Mouse (Mus musculus): ENCODE measurements at regions not wholly inside any gene's neighbourhood (a gene's known extent, or its start where the extent isn't known, plus 50 kb on each side); places are given as distances from the start of the nearest gene placed in this dataset.
"Not testable (repeated sequence)": the region's sequence is repeated elsewhere in the genome, so short reads cannot be mapped to it uniquely, and the experiment has no call there.

DNA sequence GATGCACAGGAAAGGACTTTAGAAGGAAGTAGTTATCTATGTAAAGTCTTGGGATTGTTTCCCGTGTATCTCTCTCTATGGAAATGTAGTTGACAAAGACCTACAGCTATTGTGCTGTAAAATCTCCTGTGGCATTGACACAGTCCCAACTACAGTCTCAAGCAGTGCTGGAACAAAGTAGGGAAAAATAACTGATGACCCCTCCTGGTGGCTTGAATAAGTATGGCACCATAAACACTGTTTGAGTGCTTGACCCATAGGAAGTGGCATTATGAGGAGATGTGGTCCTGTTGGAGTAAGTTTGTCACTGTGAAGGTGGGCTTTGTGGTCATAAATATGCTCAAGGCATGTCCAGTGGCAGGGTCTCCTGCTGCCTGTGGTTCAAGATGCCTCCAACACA, 928.4 kb upstream of the Mms22l start:
- ATAC-seq (ENCODE audit: low TSS enrichment), result peak; percentile 44; the same call in 1 of the 2 replicates

DNA sequence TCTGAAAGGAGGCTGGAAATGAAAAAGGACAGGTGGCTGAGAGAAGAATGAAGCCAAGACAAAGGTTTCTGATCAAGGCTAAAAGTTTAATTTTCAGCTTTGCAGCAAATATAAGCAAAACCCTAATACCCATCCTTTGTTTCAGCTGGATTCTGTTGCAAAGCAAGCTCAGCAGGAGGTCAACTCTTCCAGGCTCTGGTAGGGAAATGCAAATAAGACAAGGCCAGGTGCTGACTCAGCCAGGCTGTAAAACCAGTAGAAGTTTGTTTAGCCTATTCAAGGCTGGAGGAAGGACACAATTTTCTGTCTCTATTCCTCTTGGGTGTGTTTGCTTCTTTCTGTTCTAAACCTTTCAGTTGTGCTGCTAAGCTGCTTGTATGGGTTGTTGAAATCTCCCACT, 923.2 kb upstream of the Mms22l start:
- ATAC-seq (ENCODE audit: low TSS enrichment), result no peak

DNA sequence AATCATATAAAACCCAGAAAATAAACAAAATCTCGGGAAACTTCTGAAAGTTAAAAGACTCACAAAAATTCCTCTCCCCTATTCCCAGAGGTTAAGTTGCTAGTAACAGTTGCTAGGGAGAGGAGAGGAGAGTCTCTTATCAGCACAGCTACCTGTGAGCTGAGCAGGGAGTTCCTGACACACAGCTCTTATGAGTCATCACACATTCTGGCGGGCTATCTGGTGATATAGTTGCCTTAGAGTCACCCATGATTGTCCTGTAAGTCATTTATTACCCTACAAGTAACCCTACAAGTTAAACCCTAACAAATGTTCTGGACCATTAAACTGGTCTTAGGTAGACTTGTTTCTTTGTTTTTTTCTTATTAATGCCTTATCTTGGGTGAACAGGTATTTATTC, 908.8 kb upstream of the Mms22l start:
- ATAC-seq (ENCODE audit: low TSS enrichment), result no peak

DNA sequence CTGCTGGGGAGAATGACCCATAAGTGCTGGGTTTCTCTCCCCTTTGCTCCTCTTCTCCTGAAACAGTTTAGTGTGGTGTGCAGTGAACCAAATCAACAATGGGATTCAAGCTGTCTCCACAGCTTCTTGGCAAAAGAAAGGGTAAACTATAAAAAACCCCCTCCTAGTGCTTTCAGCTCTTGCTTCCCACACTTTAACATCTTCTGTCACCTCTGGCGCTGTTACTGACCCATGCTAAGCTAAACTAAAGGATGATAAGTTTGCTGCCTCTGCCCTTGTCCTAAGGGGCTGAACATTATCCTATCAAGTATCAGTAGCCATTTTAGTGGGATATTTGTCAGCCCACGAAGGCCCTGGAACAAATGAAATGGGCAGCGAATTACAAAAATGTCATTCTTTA, 905.4 kb upstream of the Mms22l start:
- no peak for ATAC-seq (ENCODE audit: low TSS enrichment)

DNA sequence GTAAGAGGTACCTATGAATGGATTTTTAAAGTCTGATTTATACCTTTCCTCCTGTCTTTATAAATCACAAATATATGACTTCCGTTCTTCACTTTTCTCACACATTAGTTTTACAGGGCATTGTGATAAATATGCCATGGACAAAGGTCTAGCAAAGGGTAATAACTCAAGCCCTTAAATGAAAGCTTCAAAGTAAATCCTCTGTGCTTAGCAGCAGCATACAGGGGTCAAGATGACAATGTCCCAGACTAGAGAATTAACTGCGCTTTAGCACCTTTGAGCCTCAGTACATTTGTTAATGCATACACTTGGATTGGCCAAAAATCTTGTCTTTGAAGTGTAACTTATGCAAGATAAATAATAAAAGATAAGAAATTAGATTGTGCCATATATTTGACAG, 904.7 kb upstream of the Mms22l start:
- ATAC-seq (ENCODE audit: low TSS enrichment), result no peak

DNA sequence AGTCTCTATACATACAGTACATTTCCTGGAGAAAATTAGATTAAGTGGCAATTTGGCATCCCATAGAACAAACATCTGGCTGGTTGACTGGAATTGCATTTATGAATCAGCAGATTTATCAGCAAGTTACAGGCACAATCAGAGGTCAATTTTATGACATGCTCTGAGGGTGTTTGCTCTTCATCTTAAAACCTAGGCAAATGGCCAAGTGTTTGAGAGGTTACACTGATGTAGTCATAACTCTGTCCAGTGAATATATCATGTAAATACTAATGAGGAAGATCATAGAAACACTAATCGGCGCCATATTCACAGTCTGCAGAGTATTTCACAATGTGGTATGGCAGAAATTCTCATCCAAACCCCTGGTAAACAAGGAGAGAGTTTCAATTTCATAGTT, 896.2 kb upstream of the Mms22l start:
- no peak for ATAC-seq (ENCODE audit: low TSS enrichment)

DNA sequence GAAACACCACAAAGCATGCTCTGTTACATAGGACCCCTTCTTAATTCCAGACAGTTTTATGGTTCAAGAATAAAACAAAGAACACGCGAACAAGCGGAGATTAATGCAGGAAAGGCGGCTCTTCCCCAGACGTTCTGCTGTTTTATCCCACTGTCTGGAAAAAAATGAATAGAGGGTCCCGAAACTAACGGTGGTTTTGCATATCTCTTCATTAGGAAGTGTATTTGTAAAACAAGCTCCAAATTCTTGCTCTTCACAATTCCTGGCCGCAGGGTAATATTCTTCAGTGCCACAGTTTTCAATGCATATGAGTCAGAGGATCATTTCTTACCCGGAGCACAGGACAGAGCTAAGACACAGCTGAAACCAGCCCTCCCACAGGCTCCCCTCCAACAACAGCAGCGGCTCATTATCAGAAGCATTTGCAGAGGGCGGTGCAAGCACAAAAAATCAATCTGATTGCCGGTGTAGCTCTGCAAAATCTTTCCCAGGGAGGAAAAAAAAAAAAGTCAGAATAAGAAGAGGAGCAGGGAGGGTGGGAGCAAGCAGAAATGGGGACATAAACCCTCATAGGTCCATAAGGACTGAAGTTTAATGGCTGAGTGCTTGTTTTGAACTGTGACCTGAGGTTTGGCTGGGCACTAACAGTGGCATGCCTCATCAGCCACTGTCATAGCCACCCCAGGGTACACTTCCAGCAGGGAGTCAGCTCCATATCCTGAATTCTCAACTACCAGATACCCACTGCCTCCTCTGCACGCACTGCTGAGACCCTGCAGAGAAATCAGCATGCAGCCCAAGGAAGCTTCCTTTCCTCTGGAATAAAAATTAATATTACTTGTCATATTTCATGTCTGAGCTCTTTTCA, 894.6 kb upstream of the Mms22l start:
- ATAC-seq (ENCODE audit: low TSS enrichment), result peak; percentile 94

DNA sequence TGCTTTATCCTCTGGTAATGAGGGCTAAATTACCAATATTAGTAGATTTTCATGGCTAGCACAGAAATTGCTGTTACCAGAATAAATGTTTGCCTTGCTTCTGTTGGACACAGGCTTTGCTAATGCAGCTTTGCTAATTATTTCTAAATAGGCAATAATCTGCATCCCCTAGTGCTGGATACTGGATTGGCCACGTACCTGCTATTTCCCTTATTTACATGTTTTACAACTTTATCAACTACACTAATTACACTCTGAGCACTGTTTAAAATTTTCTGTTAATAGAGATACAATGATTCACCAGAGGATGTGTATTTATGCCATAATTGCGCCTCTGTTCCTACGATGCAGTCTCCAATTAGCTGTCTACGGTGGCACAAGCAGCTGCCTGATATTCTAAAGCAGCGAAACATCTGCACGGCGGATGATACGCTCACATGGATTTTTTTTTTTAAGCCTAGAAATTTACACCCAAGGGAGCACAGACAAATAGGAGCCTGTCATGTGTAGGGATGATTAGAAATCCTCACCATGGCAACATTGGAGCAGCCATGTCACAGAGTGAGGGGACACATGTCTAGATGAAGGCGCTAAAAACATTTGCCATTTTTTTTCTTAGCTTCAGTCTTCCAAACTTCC, 893.8 kb upstream of the Mms22l start:
- ATAC-seq (ENCODE audit: low TSS enrichment), result no peak

DNA sequence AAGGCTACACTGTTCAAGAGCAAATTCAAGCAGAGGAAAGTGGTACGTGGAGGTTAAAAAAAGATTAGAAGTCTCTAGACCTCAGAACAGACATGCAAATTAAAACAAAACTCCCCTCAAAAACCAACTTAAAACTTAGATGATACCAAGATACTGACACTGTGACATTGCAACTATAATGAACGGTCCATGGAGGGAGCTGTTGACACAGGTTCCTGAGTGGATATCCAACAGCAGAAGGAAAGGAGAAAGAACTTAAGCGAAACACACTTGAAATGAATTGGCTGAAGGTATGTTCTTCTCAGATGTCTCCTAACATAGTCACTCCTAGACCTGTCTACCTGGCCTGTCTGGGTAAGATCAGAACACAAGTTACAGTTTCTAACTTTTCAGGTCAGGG, 888.9 kb upstream of the Mms22l start:
- peak; percentile 92 for ATAC-seq (ENCODE audit: low TSS enrichment)

DNA sequence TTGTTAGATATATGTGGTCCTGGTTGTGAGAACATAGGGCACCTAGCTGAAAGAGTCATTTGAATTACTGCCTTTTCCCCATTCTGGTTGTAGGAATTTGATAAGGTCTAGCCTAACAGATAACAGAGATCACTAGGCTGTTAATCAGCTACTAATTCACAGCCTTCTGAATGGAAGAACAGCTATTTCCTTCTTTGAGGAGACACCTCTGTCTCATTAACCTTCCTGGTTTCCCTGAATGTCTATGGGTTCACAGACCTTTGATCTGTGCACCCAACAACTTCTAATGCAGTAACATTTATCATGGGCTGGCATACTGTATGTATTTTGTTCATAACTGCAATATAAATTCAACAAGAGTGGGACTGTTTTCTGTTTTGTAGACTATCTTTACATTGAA, 875.0 kb upstream of the Mms22l start:
- ATAC-seq (ENCODE audit: low TSS enrichment), result no peak

DNA sequence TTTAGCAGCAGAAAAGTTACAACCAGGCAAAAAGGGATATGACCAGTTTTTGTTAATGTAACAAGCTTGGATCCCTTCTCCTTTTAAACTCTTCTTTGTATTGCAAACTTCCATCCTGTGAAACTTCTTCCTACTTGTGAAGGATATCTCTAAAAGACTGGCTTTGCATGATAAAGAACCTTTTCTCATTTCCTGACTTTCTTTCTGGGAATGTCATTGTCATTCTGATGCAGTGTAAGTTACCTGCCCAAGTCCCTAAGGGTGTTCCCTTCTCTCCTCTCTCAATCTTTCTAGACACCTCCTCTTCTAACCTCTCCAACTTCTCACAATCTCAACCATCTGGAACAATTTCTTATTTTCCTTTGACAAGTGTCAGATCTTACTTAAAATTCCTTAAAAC, 874.0 kb upstream of the Mms22l start:
- ATAC-seq (ENCODE audit: low TSS enrichment), result no peak

DNA sequence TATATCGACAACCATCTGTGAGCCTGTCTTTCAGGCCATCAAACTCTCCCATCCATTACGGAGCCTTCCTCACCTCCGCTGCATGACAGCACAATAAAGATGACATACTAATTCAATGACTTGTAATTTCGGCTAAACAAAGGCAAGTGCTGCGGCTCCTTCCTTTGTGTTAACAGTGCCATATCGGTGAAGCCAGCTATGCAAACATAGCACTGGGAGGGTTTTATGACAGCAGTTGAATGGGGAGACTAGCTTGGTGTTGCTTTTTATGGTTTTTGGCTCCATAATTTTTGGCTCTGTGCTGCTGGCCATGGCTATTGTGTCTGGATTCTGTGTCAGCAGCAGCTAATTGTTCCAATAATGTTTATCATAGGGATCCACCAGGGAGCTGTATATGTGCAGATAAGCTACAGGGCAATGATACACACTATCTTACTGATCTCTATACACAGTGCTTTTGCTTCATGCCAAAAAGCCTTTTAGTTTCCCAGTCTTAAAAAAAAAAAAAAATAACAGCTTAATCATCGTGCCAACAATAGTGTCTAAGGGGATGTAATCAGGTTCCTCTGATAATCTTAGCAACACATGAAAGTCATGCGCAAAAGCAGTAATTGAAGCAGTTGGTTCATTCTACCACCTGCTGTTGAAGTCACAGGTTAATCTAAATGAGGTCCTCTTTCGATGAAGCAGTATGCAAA, 859.9 kb upstream of the Mms22l start:
- no peak for ATAC-seq (ENCODE audit: low TSS enrichment)

DNA sequence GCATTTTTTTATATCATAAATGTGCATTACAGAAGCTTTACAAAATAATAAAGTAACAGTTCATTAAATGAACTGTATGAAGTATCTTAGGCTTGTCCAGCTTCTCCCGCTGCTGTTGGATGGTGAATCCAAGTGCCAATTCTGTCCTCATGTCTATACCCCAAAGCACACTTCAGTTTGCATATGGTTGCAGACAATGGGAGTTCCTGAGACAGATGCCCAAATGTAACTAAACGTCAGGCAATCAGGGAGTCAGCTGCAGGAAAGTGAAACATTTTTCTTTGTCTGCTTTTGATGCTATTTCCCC, 859.4 kb upstream of the Mms22l start:
- no peak for ATAC-seq (ENCODE audit: low TSS enrichment)

DNA sequence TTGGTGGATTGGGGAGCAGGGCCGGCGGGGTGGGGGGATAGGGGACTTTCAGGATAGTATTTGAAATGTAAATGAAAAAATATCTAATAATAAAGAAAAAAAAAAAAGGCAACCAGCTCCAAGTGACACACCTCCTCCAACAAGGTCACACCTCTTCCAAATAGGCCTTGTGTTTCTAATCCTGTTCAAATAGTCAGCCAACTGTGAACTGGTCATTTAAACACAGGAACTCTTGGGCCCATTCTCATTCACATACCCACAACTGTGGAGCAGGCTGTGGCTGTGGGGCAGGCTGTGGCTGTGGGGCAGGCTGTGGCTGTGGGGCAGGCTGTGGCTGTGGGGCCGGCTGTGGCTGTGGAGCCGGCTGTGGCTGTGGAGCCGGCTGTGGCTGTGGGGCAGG, 839.6 kb upstream of the Mms22l start:
- not testable (repeated sequence) for ATAC-seq (ENCODE audit: low TSS enrichment)

DNA sequence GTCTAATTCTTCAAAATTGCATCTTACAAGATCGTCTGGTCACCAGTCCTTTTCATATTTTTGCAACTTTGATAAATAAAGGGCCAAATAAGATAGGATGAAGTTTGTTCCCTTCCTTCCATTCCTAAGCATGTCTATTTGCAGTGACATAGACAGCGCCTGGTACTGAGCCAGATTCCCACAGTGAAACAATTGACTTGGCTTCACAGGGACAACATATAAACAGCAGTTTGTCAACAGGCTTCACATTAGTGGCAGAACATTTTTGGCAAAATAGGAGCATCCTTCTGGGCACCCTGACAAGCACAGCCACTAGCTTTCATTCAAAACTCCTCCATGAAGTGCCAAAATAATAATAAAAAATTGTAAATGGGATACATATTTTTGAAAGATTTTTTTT, 827.4 kb upstream of the Mms22l start:
- ATAC-seq (ENCODE audit: low TSS enrichment), result no peak

DNA sequence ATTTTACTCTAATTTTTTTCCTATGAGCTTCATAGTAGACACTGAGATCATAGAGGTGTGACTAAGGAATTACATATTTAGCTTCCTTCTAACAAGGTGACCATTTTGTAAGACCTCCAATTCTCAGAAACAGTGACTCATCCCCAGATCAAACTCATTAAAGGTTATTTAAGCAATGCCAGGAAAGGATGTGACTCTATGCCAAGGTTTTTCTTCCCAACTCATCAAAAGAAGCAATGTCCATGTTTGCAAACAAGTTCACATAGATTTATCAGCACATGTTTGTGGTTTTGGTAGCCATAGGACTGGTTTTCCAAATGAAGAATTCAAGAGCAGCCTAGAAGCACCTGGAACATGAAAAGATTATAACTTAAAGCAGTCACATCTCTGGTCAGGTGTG, 792.6 kb upstream of the Mms22l start:
- no peak for ATAC-seq (ENCODE audit: low TSS enrichment)

DNA sequence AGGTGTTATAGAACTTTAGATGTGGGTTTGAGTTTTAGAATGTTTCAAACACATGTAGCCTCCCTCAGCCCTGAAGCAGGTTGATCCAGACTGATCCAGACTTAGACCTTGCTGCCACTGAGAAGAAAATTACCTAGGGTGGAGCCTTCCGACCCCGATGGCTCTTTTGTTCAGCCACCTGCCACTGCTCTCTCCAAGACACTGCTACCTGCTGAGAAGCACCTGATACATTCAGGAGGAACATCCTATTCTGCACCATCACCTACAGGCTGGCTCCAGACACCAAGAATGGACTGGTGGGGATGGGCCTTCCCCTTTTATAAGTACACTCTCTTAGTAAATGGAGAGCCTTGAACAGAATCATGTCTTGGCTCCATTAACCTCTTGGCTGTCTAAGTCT, 785.5 kb upstream of the Mms22l start:
- ATAC-seq (ENCODE audit: low TSS enrichment), result no peak

DNA sequence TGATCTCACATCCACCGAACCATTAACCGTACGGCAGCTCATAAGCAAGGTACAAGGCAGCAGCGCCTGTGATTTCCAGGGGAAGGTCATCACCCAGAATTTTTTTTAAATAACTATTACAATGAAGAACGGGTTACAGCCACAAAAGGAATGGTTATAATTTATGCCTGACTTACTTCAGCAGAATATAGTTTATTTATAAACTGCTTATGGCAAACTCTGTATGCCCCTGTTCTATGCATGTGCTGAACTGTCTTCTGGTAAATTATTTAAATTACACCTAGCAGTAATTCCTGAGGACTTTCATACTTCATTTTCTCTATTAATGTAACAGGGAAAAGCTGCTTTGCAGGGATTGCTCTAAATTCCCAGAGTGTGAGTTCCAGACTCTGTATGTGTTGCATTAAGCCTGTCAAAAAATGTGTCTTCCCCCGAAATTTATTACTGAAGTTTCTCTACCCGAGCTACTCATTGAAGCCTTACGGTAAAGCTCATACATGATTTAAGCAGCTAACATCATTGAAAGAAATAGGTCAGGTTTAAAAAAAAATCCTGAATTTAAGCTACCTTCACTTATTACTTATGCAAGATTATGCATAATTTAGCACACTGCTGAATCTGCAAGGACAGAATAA, 782.4 kb upstream of the Mms22l start:
- no peak for ATAC-seq (ENCODE audit: low TSS enrichment)

DNA sequence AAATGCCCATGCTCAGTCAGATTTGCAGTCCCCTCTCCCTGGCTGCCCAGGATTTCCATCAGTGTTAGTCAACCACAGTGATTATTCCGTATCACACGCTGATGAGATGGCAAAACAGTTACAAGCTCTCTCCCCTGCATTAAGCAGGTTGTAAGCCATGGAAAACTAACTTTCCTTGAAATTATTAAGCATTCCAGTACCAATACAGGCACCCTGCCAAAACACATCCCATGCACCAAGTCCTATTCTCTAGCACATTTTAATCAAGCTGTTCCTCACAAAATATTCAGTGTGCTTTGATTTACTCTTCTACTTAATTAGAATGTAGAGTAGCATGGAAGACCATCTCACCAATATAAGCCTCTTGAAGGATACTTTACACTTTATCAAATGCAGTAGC, 768.4 kb upstream of the Mms22l start:
- no peak for ATAC-seq (ENCODE audit: low TSS enrichment)

DNA sequence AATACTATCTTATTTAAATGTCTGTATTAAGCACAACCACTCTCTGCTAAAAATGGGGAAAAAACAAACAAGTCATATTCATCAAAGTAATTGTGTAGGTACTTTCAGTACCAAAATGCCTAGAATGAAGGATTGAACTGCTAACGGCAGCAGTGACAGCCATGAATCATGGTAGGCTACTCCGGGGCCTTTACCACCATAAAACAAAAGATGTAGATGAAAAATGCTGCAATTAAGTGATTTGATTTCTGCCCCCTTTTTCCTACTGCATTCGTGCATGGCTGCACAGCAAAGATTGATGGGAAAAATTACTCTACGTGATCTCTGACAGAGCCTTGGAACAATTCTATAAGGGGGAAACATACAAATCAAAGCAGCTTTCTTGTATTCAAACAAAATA, 763.8 kb upstream of the Mms22l start:
- ATAC-seq (ENCODE audit: low TSS enrichment), result no peak

DNA sequence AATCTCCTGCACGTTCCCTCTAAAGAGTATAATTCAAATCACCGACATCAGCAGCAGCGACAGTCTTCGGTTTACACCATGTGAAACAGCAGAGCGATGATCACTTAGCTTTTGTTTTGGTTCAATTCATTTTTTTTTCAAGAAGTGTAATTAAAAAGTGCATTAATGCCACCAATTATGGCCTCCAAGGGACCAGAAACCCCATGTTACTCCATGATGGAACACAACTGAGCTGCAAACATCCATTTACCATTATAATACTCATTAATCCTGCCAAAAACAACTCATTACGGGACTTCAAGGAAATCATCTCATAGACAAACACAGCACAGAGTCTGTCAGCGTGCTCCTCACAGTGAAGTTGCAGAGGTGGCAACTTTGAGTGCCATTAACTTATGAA, 752.2 kb upstream of the Mms22l start:
- ATAC-seq (ENCODE audit: low TSS enrichment), result no peak

DNA sequence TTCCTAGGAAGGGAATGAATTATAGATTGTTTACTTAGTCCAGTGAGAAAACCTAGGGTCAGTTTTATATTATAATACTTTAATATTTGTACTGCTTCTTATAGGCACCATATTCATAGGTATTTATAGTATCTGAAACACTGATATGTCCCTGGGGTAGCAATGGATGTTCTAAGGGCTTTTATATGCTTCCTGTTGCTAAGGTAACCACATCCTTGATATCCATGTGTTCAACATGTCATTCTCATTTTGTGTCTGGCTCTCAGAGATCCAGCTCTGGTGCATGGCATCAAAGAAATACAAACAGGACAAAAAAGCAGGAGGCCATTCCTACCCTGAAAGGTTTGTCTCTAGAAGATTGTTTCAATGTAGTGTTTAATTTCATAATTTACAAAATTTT, 738.2 kb upstream of the Mms22l start:
- no peak for ATAC-seq (ENCODE audit: low TSS enrichment)

All from frontal cortex, adult (tissue).